Mouse (Mus musculus) spleen, postnatal 36 days (tissue): Measurements from ENCODE around the gene Adra2b.

Source experiments
- DNase-seq, 2 experiments: peaks; one replicate each; pipeline ENCODE4 v3.0.0; 2022; ENCODE audit warnings: low spot score in 2 of 2, mixed read lengths in 1 of 2

Gene Adra2b

DNA sequence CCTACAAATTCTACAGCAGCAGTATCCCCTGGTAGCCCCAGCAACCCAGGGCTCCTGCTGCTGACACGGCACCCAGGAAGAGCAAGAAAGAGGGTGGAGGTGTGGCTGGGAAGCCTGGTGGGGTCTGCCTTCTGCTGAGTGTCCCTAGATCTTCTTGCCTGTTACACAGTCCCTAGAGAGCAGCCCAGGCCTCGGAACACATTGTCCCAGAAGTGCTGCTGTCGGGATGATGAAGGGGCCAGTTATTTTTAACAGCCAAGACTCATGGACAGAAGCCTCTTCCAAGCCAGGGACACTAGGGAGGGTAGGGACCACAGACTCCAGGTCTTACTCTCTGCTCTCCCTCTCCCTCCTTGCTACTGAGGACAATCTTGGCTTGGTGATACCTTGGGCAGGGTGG, 16.2 kb downstream of the Adra2b start:
- DNase-seq, result no peak

- DNase-seq, result no peak
Measured at GRCm38 (mm10) chr2:127383881-127384280, 20.9 kb downstream of the Adra2b start.

DNA sequence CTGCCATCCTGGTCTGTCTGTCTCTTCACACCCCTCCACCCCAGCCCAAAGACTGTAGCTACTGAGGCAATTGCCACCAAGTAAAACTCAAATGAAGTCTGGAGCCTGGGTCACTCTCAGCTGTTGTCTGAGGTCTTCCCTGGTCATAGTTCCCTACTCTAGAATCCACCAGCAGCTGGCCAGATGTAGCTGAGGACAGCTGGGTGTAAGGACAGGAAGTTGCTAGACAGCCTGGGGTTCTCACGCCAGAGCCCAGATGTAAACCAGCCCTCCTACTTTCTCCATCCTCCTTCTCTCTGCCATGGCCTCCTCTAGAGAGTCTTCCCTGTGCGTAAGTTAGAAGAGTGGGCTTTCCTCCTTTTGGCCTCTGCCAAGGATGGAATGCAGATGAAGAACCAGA, 24.5 kb downstream of the Adra2b start:
- DNase-seq, result no peak

DNA sequence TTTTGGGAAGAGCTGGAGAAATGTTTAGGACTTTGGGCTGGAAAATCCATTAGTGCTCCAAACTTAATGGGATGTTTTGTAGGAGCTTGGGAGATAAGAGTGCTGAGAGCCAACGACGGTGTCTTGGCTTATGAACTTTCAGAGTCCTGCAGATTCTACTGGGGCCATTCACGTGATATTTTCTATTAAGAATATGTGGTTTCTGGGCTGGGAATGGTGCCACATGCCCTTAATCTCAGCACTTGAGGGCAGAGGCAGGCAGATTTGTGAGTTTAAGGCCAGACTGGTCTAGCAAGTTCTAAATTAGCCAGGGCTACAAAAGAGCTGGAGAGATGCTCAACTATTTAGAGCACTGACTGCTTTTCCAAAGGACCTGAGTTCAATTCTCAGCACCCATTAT, 27.3 kb downstream of the Adra2b start:
- DNase-seq, result no peak

GRCm38 (mm10) chr2:127390846-127391245, 27.8 kb downstream of the Adra2b start:
- no peak for DNase-seq

DNA sequence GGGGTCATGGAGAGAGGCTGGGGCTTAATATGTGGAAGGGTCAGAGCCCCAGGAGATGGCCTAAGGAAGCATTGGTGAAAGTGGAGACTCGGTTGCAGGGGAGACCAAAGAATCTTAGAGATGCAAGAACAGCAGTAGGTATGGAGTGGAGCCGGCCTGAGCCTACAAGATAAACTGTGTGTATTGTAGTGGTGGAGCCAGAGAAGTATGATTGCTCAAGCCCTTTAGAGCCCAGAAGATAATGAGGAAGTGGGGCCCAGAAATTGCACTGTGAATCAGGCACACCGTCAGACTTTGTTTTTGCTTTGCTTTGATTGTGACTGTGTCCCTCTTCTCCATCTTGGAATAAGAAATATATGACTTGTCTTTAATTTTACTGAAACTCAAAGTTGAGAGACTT, 28.3 kb downstream of the Adra2b start:
- DNase-seq, result no peak

GRCm38 (mm10) chr2:127394606-127395161, 31.7 kb downstream of the Adra2b start:
- DNase-seq, result peak; percentile 7 to 8

- no peak for DNase-seq
Measured at GRCm38 (mm10) chr2:127398738-127399137, 35.7 kb downstream of the Adra2b start.

GRCm38 (mm10) chr2:127411126-127411525, 48.1 kb downstream of the Adra2b start:
- no peak for DNase-seq

- no peak for DNase-seq
Measured at GRCm38 (mm10) chr2:127415806-127416205, 52.8 kb downstream of the Adra2b start.

- no peak for DNase-seq
Measured at GRCm38 (mm10) chr2:127416706-127417105, 53.7 kb downstream of the Adra2b start.
